1 mouse cellular context compared by ENCODE assay signal in the genomic region with DNA sequence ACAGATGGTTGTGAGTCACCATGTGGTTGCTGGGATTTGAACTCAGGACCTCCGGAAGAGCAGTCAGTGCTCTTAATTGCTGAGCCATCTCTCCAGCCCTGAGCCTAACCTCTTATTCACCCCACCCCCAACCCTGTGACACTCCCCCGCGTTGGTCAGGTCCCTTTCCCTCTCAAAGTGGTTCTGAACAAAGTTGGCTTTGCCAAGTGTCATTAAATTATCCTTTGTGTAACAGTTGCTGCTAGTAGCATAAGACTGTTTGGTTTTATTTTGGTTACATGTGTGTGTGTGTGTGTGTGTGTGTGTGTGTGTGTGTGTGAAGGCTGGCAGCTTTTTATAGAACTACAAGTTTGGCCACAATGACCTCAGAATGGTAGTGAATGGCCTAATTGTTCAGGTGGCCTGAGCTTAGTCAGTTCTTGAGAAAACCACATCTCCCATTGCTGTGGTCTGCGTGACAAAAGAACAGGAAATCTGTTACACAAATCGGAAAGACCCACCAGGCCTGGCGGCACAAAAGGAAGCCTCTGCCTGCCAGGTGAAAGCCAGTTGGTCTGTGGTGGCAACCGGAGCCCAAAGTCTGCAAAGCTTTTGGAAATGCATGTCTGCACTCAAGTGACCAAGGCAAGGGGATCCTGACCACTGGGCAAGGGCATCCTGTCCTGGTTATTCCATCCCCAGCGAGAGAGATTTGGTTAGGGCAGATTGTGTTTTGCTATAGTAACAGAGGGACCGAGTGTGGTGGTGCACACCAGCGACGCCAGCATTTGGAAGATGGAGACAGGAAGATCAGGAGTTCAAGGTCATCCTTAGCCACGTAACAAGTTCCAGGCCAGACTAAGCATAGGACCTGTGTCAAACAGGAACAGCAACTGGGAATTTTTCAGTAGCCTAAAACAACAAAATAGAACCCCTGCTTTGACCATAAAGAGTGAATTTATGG.
TF ChIP-seq lines count a peak whose summit lies in the region.

No protein-coding gene starts in this region.

TF ChIP-seq in CH12.LX, 34 proteins besides CTCF, POLR2A, EP300 and RAD21 (continued from another document):
- TF ChIP-seq IRF4 (IDR thresholded peaks at IDR 0.05; ENCODE audit: low read depth, low read length) (peak; percentile 95), GABPA (IDR thresholded peaks at IDR 0.05; ENCODE audit: insufficient replicate concordance, low read depth, low read length) (no peak), SMC3 (IDR thresholded peaks at IDR 0.05; ENCODE audit: low read depth, low read length) (peak; percentile 24), ZMIZ1 (IDR thresholded peaks at IDR 0.05; ENCODE audit: low read depth, low read length) (peak; percentile 59; the same call in 1 of the 2 replicates), JUND (conservative IDR thresholded peaks at IDR 0.05; ENCODE audit: low read depth, low read length) (peak; percentile 88), NELFE (IDR thresholded peaks at IDR 0.05; ENCODE audit: low read depth, low read length) (peak; percentile 31; the same call in 1 of the 2 replicates), MAZ (IDR thresholded peaks at IDR 0.05; ENCODE audit: low read depth, low read length) (peak; percentile 73), MYC (IDR thresholded peaks at IDR 0.05; ENCODE audit: low read depth, low read length) (no peak), MEF2A (IDR thresholded peaks at IDR 0.05; ENCODE audit: borderline replicate concordance, low read depth, low read length) (peak; percentile 99)
